Mouse (Mus musculus): ENCODE measurements around the gene Plekhm2. TPM values are rescaled to one million over a fixed set of nuclear protein-coding genes. Genes with fewer than 3 reads are reported as not detected.

The Plekhm2 gene
- polyA plus RNA-seq, 1 experiment from 2014 or later, result 7.9 TPM

GRCm38 (mm10) chr4:141658846-141659484, 5.7 kb downstream of the Plekhm2 start:
- Histone ChIP-seq H3K4me3 (no peak overlapping the region), H3K4me1 (peaks cover 13% of the 10 kb centered on the region), H3K36me3 (peaks cover 69% of the 10 kb centered on the region), H3K27ac (no peak overlapping the region), H3K9ac (no peak overlapping the region), H3K4me2 (replicated peaks) (no peak overlapping the region), H3K9me3 (no peaks in the 10 kb centered on the region), H3K27me3 (no peaks in the 10 kb centered on the region)
- ATAC-seq (ENCODE audit: low FRiP score, low read depth), result no peak
- WGBS, result 81% methylated on average over 6 of the region's 6 CpGs

- Histone ChIP-seq H3K27ac (no peak overlapping the region), H3K36me3 (peaks cover 83% of the 10 kb centered on the region), H3K9me3 (no peaks in the 10 kb centered on the region), H3K27me3 (no peaks in the 10 kb centered on the region), H3K9ac (no peak overlapping the region), H3K4me1 (no peaks in the 10 kb centered on the region), H3K4me3 (no peak overlapping the region), H3K4me2 (replicated peaks) (no peak overlapping the region)
- WGBS, result 93% methylated on average over 8 of the region's 8 CpGs
- no peak for ATAC-seq (ENCODE audit: low FRiP score, low read depth)
Measured at GRCm38 (mm10) chr4:141656932-141657331, 7.8 kb downstream of the Plekhm2 start.

- H3K9me3 ChIP-seq, result no peaks in the 10 kb centered on the region
- no peaks in the 10 kb centered on the region for H3K4me1 ChIP-seq
- WGBS, result 85% methylated on average over 12 of the region's 12 CpGs
- no peak for ATAC-seq (ENCODE audit: low FRiP score, low read depth)
- no peak overlapping the region for H3K4me2 ChIP-seq (replicated peaks)
- H3K27me3 ChIP-seq, result no peaks in the 10 kb centered on the region
- H3K27ac ChIP-seq, result no peak overlapping the region
- H3K36me3 ChIP-seq, result peaks cover 81% of the 10 kb centered on the region
- no peak overlapping the region for H3K4me3 ChIP-seq
- no peak overlapping the region for H3K9ac ChIP-seq
Measured at GRCm38 (mm10) chr4:141655908-141656608, 8.6 kb downstream of the Plekhm2 start.

GRCm38 (mm10) chr4:141654509-141654908, 10.2 kb downstream of the Plekhm2 start:
- no peaks in the 10 kb centered on the region for H3K9me3 ChIP-seq
- H3K4me1 ChIP-seq, result peaks cover 13% of the 10 kb centered on the region
- no peak overlapping the region for H3K9ac ChIP-seq
- no peak overlapping the region for H3K27ac ChIP-seq
- no peaks in the 10 kb centered on the region for H3K27me3 ChIP-seq
- no peak overlapping the region for H3K4me3 ChIP-seq
- H3K4me2 ChIP-seq (replicated peaks), result no peak overlapping the region
- ATAC-seq (ENCODE audit: low FRiP score, low read depth), result no peak
- peaks cover 67% of the 10 kb centered on the region for H3K36me3 ChIP-seq
- 90% methylated on average over 6 of the region's 6 CpGs for WGBS

- 92% methylated on average over 13 of the region's 13 CpGs for WGBS
- no peak overlapping the region for H3K27ac ChIP-seq
- H3K9ac ChIP-seq, result no peak overlapping the region
- no peaks in the 10 kb centered on the region for H3K27me3 ChIP-seq
- H3K4me3 ChIP-seq, result no peak overlapping the region
- H3K4me1 ChIP-seq, result peaks cover 20% of the 10 kb centered on the region
- no peaks in the 10 kb centered on the region for H3K9me3 ChIP-seq
- no peak for ATAC-seq (ENCODE audit: low FRiP score, low read depth)
- no peak overlapping the region for H3K4me2 ChIP-seq (replicated peaks)
- H3K36me3 ChIP-seq, result peaks cover 65% of the 10 kb centered on the region
Measured at GRCm38 (mm10) chr4:141653813-141654212, 10.9 kb downstream of the Plekhm2 start.

- 90% methylated on average over 8 of the region's 8 CpGs for WGBS
- H3K4me1 ChIP-seq, result peaks cover 28% of the 10 kb centered on the region
- H3K27ac ChIP-seq, result no peak overlapping the region
- no peak overlapping the region for H3K4me3 ChIP-seq
- ATAC-seq (ENCODE audit: low FRiP score, low read depth), result no peak
- H3K9me3 ChIP-seq, result no peaks in the 10 kb centered on the region
- H3K9ac ChIP-seq, result no peak overlapping the region
- H3K27me3 ChIP-seq, result no peaks in the 10 kb centered on the region
- peaks cover 66% of the 10 kb centered on the region for H3K36me3 ChIP-seq
- no peak overlapping the region for H3K4me2 ChIP-seq (replicated peaks)
Measured at GRCm38 (mm10) chr4:141653044-141653443, 11.7 kb downstream of the Plekhm2 start.

GRCm38 (mm10) chr4:141651944-141652343, 12.8 kb downstream of the Plekhm2 start:
- 91% methylated on average over 10 of the region's 10 CpGs for WGBS
- no peak overlapping the region for H3K27ac ChIP-seq
- H3K9me3 ChIP-seq, result no peaks in the 10 kb centered on the region
- H3K27me3 ChIP-seq, result no peaks in the 10 kb centered on the region
- ATAC-seq (ENCODE audit: low FRiP score, low read depth), result no peak
- no peak overlapping the region for H3K4me3 ChIP-seq
- H3K4me1 ChIP-seq, result peaks cover 28% of the 10 kb centered on the region
- H3K36me3 ChIP-seq, result peaks cover 63% of the 10 kb centered on the region
- H3K4me2 ChIP-seq (replicated peaks), result no peak overlapping the region
- H3K9ac ChIP-seq, result no peak overlapping the region

- H3K9ac ChIP-seq, result no peak overlapping the region
- WGBS, result 94% methylated on average over 6 of the region's 6 CpGs
- no peaks in the 10 kb centered on the region for H3K9me3 ChIP-seq
- no peak overlapping the region for H3K4me2 ChIP-seq (replicated peaks)
- no peak overlapping the region for H3K27ac ChIP-seq
- H3K4me3 ChIP-seq, result no peak overlapping the region
- peaks cover 60% of the 10 kb centered on the region for H3K36me3 ChIP-seq
- H3K4me1 ChIP-seq, result peaks cover 28% of the 10 kb centered on the region
- no peak for ATAC-seq (ENCODE audit: low FRiP score, low read depth)
- no peaks in the 10 kb centered on the region for H3K27me3 ChIP-seq
Measured at GRCm38 (mm10) chr4:141651286-141651685, 13.4 kb downstream of the Plekhm2 start.

- Histone ChIP-seq H3K27ac (peak overlapping the region; percentile 88), H3K4me3 (peak overlapping the region; percentile 10; the same call in 1 of the 2 replicates), H3K27me3 (no peaks in the 10 kb centered on the region), H3K9me3 (no peaks in the 10 kb centered on the region), H3K9ac (0 out of 2 replicates have a peak overlapping the region, but pooled peaks have one; percentile 13), H3K36me3 (peaks cover 43% of the 10 kb centered on the region), H3K4me1 (peaks cover 28% of the 10 kb centered on the region), H3K4me2 (replicated peaks) (peak overlapping the region; percentile 46)
- WGBS, result 58% methylated on average over 6 of the region's 6 CpGs
- peak; percentile 66; the same call in 1 of the 2 replicates for ATAC-seq (ENCODE audit: low FRiP score, low read depth)
Measured at GRCm38 (mm10) chr4:141649244-141649643, 15.5 kb downstream of the Plekhm2 start.

GRCm38 (mm10) chr4:141648262-141648661, 16.4 kb downstream of the Plekhm2 start:
- H3K9me3 ChIP-seq, result no peaks in the 10 kb centered on the region
- WGBS, result 89% methylated on average over 5 of the region's 5 CpGs

GRCm38 (mm10) chr4:141647187-141647586, 17.5 kb downstream of the Plekhm2 start:
- no peak for ATAC-seq (ENCODE audit: low FRiP score, low read depth)
- 67% methylated on average over 3 of the region's 3 CpGs for WGBS

More at GRCm38 (mm10) chr4:141648262-141648661, 16.4 kb downstream of the Plekhm2 start:
- Histone ChIP-seq H3K4me3 (no peak overlapping the region), H3K4me1 (peaks cover 36% of the 10 kb centered on the region), H3K9ac (no peak overlapping the region), H3K27ac (no peak overlapping the region; the same call in 1 of the 2 replicates), H3K4me2 (replicated peaks) (no peak overlapping the region), H3K27me3 (no peaks in the 10 kb centered on the region), H3K36me3 (peaks cover 33% of the 10 kb centered on the region)
- ATAC-seq (ENCODE audit: low FRiP score, low read depth), result no peak

GRCm38 (mm10) chr4:141645988-141646387, 18.7 kb downstream of the Plekhm2 start:
- Histone ChIP-seq H3K4me3 (no peak overlapping the region), H3K9me3 (no peaks in the 10 kb centered on the region), H3K4me1 (peaks cover 37% of the 10 kb centered on the region), H3K27ac (no peak overlapping the region), H3K9ac (no peak overlapping the region), H3K36me3 (peaks cover 35% of the 10 kb centered on the region), H3K4me2 (replicated peaks) (no peak overlapping the region), H3K27me3 (no peaks in the 10 kb centered on the region)
- 91% methylated on average over 8 of the region's 8 CpGs for WGBS
- ATAC-seq (ENCODE audit: low FRiP score, low read depth), result no peak

More at GRCm38 (mm10) chr4:141647187-141647586, 17.5 kb downstream of the Plekhm2 start:
- peaks cover 31% of the 10 kb centered on the region for H3K36me3 ChIP-seq
- H3K27ac ChIP-seq, result no peak overlapping the region
- H3K27me3 ChIP-seq, result no peaks in the 10 kb centered on the region
- H3K4me1 ChIP-seq, result peaks cover 37% of the 10 kb centered on the region
- H3K9ac ChIP-seq, result no peak overlapping the region
- no peaks in the 10 kb centered on the region for H3K9me3 ChIP-seq
- H3K4me3 ChIP-seq, result no peak overlapping the region
- H3K4me2 ChIP-seq (replicated peaks), result no peak overlapping the region

Data from limb, embryonic 13.5 days (tissue).